Mouse (Mus musculus): ENCODE measurements around the gene Tbc1d22a. TPM values are rescaled to one million over a fixed set of nuclear protein-coding genes. Genes with fewer than 3 reads are reported as not detected.
A peak's percentile ranks its signal among the peaks of the same experiment; 100 is the strongest.

The Tbc1d22a gene
- total RNA-seq, 2 experiments from 2014 or later, result 25.1 to 25.2 TPM

- no peak for DNase-seq (ENCODE audit: low spot score in 2 of 2)
Measured at GRCm38 (mm10) chr15:86234517-86235441, 20.5 kb downstream of the Tbc1d22a start.

DNA sequence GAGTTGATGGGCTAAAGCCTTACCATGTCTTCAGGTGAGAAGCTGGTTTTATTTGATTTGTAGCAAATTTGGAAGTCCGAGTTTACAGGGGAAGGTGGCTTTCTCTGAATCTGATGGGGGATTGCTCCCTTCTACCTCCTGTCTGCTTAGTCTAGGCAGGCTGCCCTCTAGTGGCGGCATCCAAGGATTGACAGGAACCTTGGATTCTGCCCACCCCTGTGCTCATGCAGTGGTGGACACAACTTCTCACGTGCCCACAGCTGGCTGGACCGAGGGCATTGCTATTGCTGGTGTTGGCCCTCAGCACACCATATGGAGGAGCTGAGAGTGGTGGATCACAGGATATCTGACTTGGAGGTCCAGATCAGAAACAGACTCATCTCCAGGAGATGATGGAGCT is 22.0 kb downstream of the Tbc1d22a start:
- DNase-seq (ENCODE audit: low spot score in 2 of 2), result peak; percentile 73 to 76

GRCm38 (mm10) chr15:86238076-86238475 is 23.8 kb downstream of the Tbc1d22a start:
- no peak for DNase-seq (ENCODE audit: low spot score in 2 of 2)

DNA sequence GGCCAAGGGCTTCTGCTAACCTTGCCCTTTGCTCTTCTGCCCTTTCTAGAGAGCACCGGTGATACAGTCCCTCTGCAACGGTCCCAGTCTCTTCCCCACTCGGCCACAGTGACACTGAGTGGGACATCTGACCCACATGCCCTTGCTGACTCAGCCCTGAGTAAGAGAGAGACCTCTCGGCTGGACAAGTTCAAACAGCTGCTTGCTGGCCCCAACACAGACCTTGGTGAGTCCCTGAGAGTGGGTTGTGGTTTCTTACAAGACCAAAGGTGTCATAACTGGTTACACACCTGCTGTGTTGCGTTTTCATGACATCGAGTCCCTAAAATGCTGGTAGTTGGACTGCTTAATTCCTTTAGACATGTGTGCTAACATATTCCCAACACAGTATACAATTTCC is 24.8 kb downstream of the Tbc1d22a start:
- no peak for DNase-seq (ENCODE audit: low spot score in 2 of 2)

GRCm38 (mm10) chr15:86239801-86240200 is 25.5 kb downstream of the Tbc1d22a start:
- peak; percentile 75 to 78 for DNase-seq (ENCODE audit: low spot score in 2 of 2)

DNA sequence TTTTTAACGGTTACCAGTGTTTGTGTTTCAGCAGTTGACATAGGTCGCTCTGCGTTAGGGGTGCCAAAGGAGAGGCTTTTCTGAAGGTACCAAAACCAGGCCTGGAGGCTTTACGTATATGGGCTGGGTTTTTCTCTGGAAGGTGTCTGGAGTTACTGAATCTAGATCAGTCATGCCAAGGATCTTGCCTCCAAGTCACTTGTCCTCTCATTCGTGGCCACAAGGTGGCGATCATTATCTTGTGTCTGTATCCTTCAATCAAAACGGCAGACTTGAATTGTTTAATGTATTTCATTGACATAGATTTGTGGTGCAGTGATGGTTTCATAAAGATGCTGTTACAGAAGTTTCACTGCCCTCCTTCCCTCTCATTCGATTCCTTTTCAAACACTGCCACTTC is 29.4 kb downstream of the Tbc1d22a start:
- peak; percentile 76 to 81 for DNase-seq (ENCODE audit: low spot score in 2 of 2)

GRCm38 (mm10) chr15:86244380-86244779 is 30.1 kb downstream of the Tbc1d22a start:
- DNase-seq (ENCODE audit: low spot score in 2 of 2), result no peak

GRCm38 (mm10) chr15:86250269-86250668 is 36.0 kb downstream of the Tbc1d22a start:
- peak; percentile 70 to 80 for DNase-seq (ENCODE audit: low spot score in 2 of 2)

- DNase-seq (ENCODE audit: low spot score in 2 of 2), result no peak
Measured at GRCm38 (mm10) chr15:86252130-86252529, 37.9 kb downstream of the Tbc1d22a start.

DNA sequence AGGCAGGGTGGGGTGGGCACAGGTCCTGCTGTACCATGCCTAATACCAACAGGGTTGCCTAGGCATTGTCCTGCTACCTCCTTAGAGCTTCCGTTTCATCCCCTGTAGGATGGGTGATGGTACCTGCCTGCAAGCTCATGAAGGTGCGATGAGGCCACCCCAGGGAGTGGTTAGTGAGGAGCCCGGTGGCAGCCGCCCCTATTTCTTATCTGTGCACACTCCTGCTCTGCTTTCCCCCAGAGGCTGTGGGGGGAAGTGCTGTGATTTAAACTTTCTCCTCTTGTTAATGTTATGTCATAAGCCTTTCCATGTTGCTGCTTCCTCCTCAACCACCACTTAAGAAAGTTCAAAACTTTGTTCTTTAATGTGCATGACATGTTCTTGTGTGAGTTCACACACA is 38.4 kb downstream of the Tbc1d22a start:
- DNase-seq (ENCODE audit: low spot score in 2 of 2), result no peak

- DNase-seq (ENCODE audit: low spot score in 2 of 2), result no peak
Measured at GRCm38 (mm10) chr15:86253411-86253810, 39.2 kb downstream of the Tbc1d22a start.

GRCm38 (mm10) chr15:86256201-86256600 is 41.9 kb downstream of the Tbc1d22a start:
- DNase-seq (ENCODE audit: low spot score in 2 of 2), result no peak

DNA sequence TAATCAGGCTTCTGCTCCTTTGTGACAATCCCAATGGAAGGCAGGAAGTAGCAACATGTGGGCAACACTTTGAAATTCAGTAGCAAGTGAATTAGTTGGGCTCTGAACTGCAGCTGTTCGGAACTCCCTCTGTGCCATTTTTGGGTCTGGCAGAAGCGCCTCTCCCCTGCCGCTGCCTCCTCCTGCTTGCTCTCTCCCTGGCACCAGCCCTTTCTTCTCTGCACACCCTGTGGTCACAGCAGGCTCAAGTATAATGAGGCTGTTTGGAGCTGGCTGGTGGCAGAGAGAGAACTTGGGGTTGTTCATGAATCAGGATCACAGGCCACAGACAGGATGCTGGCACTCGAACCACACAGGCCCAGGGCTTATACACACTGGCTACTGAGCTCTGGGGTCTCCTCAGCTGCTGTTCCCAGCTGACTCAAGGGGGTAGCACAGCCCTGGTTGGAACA is 42.5 kb downstream of the Tbc1d22a start:
- DNase-seq (ENCODE audit: low spot score in 2 of 2), result no peak

DNA sequence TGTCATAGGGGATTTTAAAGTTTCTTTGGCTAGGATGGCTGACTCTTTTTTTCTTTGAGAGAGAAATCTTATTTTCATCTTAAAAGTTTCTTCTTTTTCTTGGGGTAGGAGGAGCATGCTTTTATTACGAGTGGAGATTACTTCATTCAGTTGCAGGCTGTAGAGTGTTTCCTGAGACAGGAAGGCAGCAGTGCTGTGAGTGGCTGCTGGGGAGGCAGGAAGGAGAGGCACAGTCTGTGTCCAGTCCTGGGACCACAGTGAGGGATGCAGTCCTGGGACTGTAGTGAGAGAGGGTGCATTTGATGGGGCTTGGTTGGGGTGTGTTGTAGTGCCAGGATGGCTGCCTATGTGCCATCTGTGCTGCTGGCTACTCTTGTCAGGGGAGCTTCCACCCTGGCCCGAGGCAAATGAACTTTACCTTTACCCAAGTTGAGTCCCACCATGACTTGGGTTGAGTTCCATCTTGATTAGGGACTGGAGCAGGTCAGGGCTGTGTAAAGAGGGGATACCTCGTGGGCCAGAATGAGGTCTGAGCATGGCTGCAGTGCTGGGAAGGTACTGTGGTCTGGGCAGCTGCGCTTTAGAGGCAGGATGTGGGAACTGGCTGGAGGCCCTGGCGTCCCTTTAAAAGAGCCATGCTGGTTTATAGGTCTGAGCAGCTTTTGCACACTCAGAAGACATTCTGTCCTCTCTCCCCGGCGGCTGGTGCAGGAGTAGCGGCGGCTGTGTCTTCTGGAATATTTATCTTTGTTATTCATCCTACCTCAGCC is 43.8 kb downstream of the Tbc1d22a start:
- no peak for DNase-seq (ENCODE audit: low spot score in 2 of 2)

GRCm38 (mm10) chr15:86259233-86259632 is 45.0 kb downstream of the Tbc1d22a start:
- no peak for DNase-seq (ENCODE audit: low spot score in 2 of 2)

- no peak for DNase-seq (ENCODE audit: low spot score in 2 of 2)
Measured at GRCm38 (mm10) chr15:86260111-86260510, 45.9 kb downstream of the Tbc1d22a start.

DNA sequence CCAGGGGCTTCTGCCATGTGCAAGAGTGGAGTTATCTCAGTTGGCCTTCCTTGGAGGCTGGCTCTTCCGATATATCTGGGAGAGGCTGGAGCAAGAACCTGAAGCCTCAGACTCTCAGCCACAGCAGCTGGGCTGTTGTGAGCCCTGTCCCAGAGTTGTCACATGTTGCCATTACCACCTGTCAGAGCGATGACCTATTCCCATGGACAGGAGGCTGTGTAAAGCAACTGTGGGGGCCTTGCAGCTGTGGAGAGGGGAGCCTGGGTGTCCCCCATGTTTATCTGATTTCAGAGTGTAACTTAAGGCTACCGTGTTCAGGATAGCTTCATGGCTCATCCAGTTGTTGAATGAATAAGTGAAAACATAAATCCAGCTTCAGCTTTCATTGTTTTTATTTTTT is 50.1 kb downstream of the Tbc1d22a start:
- no peak for DNase-seq (ENCODE audit: low spot score in 2 of 2)

DNA sequence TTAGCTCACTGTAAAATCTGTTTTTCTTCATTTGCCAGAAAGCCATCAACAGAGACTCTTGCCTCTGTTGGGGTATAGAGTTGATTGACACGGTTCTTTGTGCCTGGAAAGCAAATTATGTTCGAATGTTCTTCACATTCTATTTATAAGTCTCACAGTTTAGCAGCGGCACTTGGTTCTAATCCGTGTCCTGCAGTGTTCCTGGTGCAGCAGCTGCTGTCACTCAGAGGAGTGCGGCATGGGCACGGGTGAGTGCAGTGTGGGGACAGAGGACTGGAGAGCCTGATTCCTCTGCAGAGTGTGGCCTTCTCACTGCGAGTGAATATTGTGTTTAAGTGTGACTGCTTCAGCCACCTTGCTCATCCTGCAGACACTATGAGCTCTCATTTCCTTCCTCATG is 50.5 kb downstream of the Tbc1d22a start:
- no peak for DNase-seq (ENCODE audit: low spot score in 2 of 2)

- no peak for DNase-seq (ENCODE audit: low spot score in 2 of 2)
Measured at GRCm38 (mm10) chr15:86266975-86267374, 52.7 kb downstream of the Tbc1d22a start.

- no peak for DNase-seq (ENCODE audit: low spot score in 2 of 2)
Measured at GRCm38 (mm10) chr15:86268526-86268925, 54.3 kb downstream of the Tbc1d22a start.

DNA sequence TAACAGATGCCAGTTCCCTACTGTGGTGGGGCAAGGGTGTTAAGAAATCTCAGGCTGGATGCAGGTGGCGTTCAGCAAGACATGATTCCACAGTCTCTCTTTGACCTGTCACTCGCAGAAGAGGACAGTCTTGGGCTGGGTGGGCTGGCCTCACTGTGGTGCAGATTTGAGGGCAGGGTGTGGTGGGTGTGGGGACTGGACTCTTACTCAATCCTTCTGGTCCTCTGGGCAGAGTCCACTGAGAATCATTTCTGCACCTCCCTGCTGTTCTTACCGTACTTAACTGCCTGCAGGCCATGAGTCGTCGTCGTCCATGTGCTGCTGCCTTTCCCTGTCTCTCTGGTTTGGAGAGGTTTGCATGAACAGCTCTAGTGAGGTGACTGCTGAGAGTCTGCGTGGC is 61.5 kb downstream of the Tbc1d22a start:
- DNase-seq (ENCODE audit: low spot score in 2 of 2), result no peak

Measured in layer of hippocampus, postnatal 10 days (tissue).